Mouse (Mus musculus) CD8-positive naive resting alpha-beta T cell, adult 2 months (primary cell): ENCODE data around the gene Tmem151b.

ENCODE experiments used
- DNase-seq, 2 experiments: peaks; one replicate each; pipeline ENCODE4 v3.0.0; 2022; ENCODE audit warnings: low read depth in 2 of 2, low spot score in 2 of 2

Gene Tmem151b

GRCm38 (mm10) chr17:45549617-45550181 lies at the start of gene Tmem151b:
Gene Tmem151b, minus strand, starts transcription at chr17:45549677.
- no peak for DNase-seq

GRCm38 (mm10) chr17:45598891-45599290 lies 49.4 kb upstream of the Tmem151b start:
- DNase-seq: no peak

GRCm38 (mm10) chr17:45598376-45598775 lies 48.9 kb upstream of the Tmem151b start:
- no peak for DNase-seq

- DNase-seq: no peak
These were observed 48.3 kb upstream of the Tmem151b start for GRCm38 (mm10) chr17:45597787-45598186.

- peak; percentile 43 to 62 for DNase-seq
These were observed 47.3 kb upstream of the Tmem151b start for GRCm38 (mm10) chr17:45596631-45597396.

GRCm38 (mm10) chr17:45595736-45596390 lies 46.4 kb upstream of the Tmem151b start:
- DNase-seq: no peak

- peak; percentile 54 to 71 for DNase-seq
These were observed 45.6 kb upstream of the Tmem151b start for GRCm38 (mm10) chr17:45594881-45595735.

GRCm38 (mm10) chr17:45594195-45594594 lies 44.7 kb upstream of the Tmem151b start:
- DNase-seq: no peak

GRCm38 (mm10) chr17:45593479-45593878 lies 44.0 kb upstream of the Tmem151b start:
- DNase-seq: no peak

- no peak for DNase-seq
These were observed 43.3 kb upstream of the Tmem151b start for GRCm38 (mm10) chr17:45592606-45593431.

- no peak for DNase-seq
These were observed 42.5 kb upstream of the Tmem151b start for GRCm38 (mm10) chr17:45591701-45592605.

GRCm38 (mm10) chr17:45590410-45590809 lies 40.9 kb upstream of the Tmem151b start:
- DNase-seq: no peak

GRCm38 (mm10) chr17:45589844-45590243 lies 40.4 kb upstream of the Tmem151b start:
- DNase-seq: no peak

GRCm38 (mm10) chr17:45589236-45589635 lies 39.8 kb upstream of the Tmem151b start:
- DNase-seq: no peak

- DNase-seq: no peak
These were observed 38.9 kb upstream of the Tmem151b start for GRCm38 (mm10) chr17:45588370-45588769.

- DNase-seq: no peak
These were observed 37.0 kb upstream of the Tmem151b start for GRCm38 (mm10) chr17:45586449-45586837.

- DNase-seq: no peak
These were observed 36.4 kb upstream of the Tmem151b start for GRCm38 (mm10) chr17:45585725-45586448.

- peak; percentile 66 to 71 for DNase-seq
These were observed 35.6 kb upstream of the Tmem151b start for GRCm38 (mm10) chr17:45584939-45585678.
